Comparison of ENCODE assay signal across 16 mouse cellular contexts in genomic region chr11:11862502-11862901, GRCm38 (mm10). TPM values are rescaled to one million over a fixed set of nuclear protein-coding genes. Genes with fewer than 3 reads are reported as not detected.
DNase-seq lines count a peak whose midpoint lies in the region; ATAC-seq and TF ChIP-seq lines count a peak whose summit lies in the region.
"Had no signal": no experiment of that assay in that cellular context is flagged by ENCODE, and none has a peak within 500 bp of the region (broad histone marks: within the 10 kb centered on the region; RNA-seq: fewer than 3 reads in every experiment).

No protein-coding gene starts in this region.

- H3K4me2 ChIP-seq in liver, embryonic 11.5 days = no peak overlapping the region
- no peak overlapping the region for H3K4me2 ChIP-seq in liver, postnatal 0 days (ENCODE audit: low read depth, low read length)
- no peak overlapping the region for H3K4me2 ChIP-seq in embryonic facial prominence, embryonic 13.5 days
- H3K4me2 ChIP-seq in stomach, embryonic 16.5 days (ENCODE audit: low read depth, low read length) = no peak overlapping the region
- H3K4me2 ChIP-seq in midbrain, embryonic 11.5 days = no peak overlapping the region
- H3K4me2 ChIP-seq: heart, embryonic 11.5 days; kidney, embryonic 15.5 days; midbrain, embryonic 13.5 days had no signal

- H3K27ac ChIP-seq in liver, embryonic 11.5 days (ENCODE audit: low read depth, low read length) = no peak overlapping the region
- H3K27ac ChIP-seq in liver, postnatal 0 days (ENCODE audit: low read depth) = no peak overlapping the region
- H3K27ac ChIP-seq in embryonic facial prominence, embryonic 13.5 days = 0 out of 2 replicates have a peak overlapping the region, but pooled peaks have one; percentile 16
- H3K27ac ChIP-seq in limb, embryonic 10.5 days = no peak overlapping the region
- peak overlapping the region; percentile 58 for H3K27ac ChIP-seq in stomach, embryonic 16.5 days (ENCODE audit: low read length)
- H3K27ac ChIP-seq in midbrain, embryonic 11.5 days (ENCODE audit: low read depth, low read length) = no peak overlapping the region
- H3K27ac ChIP-seq: kidney, embryonic 15.5 days; macrophage; midbrain, embryonic 13.5 days had no signal

- H3K9ac ChIP-seq in liver, embryonic 11.5 days (ENCODE audit: low read depth, low read length) = no peak overlapping the region
- no peak overlapping the region for H3K9ac ChIP-seq in liver, postnatal 0 days (replicated peaks)
- no peak overlapping the region for H3K9ac ChIP-seq in embryonic facial prominence, embryonic 13.5 days
- no peak overlapping the region for H3K9ac ChIP-seq in stomach, embryonic 16.5 days (ENCODE audit: low read length)
- no peak overlapping the region for H3K9ac ChIP-seq in midbrain, embryonic 11.5 days (ENCODE audit: low read length)
- H3K9ac ChIP-seq: kidney, embryonic 15.5 days; midbrain, embryonic 13.5 days had no signal

- WGBS in liver, embryonic 11.5 days = 95% methylated on average over 1 of the region's 1 CpGs
- WGBS in liver, postnatal 0 days (ENCODE audit: insufficient replicate concordance) = 70% methylated on average over 1 of the region's 1 CpGs
- WGBS in embryonic facial prominence, embryonic 13.5 days = 57% methylated on average over 1 of the region's 1 CpGs
- 75% methylated on average over 1 of the region's 1 CpGs for WGBS in limb, embryonic 10.5 days
- 63% methylated on average over 1 of the region's 1 CpGs for WGBS in stomach, embryonic 16.5 days
- WGBS in midbrain, embryonic 11.5 days = 79% methylated on average over 1 of the region's 1 CpGs

- no peak for TF ChIP-seq CTCF in liver, postnatal 0 days (IDR thresholded peaks at IDR 0.05; ENCODE audit: low read depth)

- H3K4me1 ChIP-seq in liver, embryonic 11.5 days (replicated peaks; ENCODE audit: control insufficient read depth, insufficient read depth, low read length) = no peaks in the 10 kb centered on the region
- no peaks in the 10 kb centered on the region for H3K4me1 ChIP-seq in liver, postnatal 0 days (ENCODE audit: insufficient read depth)
- H3K4me1 ChIP-seq in embryonic facial prominence, embryonic 13.5 days = peaks cover 10% of the 10 kb centered on the region; the same call in 1 of the 2 replicates
- H3K4me1 ChIP-seq in limb, embryonic 10.5 days = peaks cover 12% of the 10 kb centered on the region; the same call in 1 of the 2 replicates
- peaks cover 10% of the 10 kb centered on the region; the same call in 1 of the 2 replicates for H3K4me1 ChIP-seq in stomach, embryonic 16.5 days (ENCODE audit: control insufficient read depth, insufficient read depth, low read length)
- H3K4me1 ChIP-seq in midbrain, embryonic 11.5 days (ENCODE audit: control insufficient read depth, insufficient read depth, low read length) = 0 out of 2 replicates have a peak, but pooled peaks cover 2% of the 10 kb centered on the region

- no peaks in the 10 kb centered on the region for H3K36me3 ChIP-seq in liver, embryonic 11.5 days (ENCODE audit: control insufficient read depth, insufficient read depth, low read length)
- H3K36me3 ChIP-seq in liver, postnatal 0 days (replicated peaks; ENCODE audit: insufficient read depth, low read length) = peaks cover 3% of the 10 kb centered on the region
- no peaks in the 10 kb centered on the region for H3K36me3 ChIP-seq in embryonic facial prominence, embryonic 13.5 days
- H3K36me3 ChIP-seq in limb, embryonic 10.5 days = no peaks in the 10 kb centered on the region
- H3K36me3 ChIP-seq in stomach, embryonic 16.5 days (ENCODE audit: control insufficient read depth, insufficient read depth, low read length) = no peaks in the 10 kb centered on the region
- no peaks in the 10 kb centered on the region for H3K36me3 ChIP-seq in midbrain, embryonic 11.5 days (ENCODE audit: control insufficient read depth, insufficient read depth, low read length)
- H3K36me3 ChIP-seq: hindbrain, embryonic 10.5 days; kidney, embryonic 15.5 days; midbrain, embryonic 13.5 days had no signal

- no peaks in the 10 kb centered on the region for H3K27me3 ChIP-seq in liver, embryonic 11.5 days (replicated peaks; ENCODE audit: control insufficient read depth, insufficient read depth, low read length)
- H3K27me3 ChIP-seq in liver, postnatal 0 days (ENCODE audit: insufficient read depth, low read length) = no peaks in the 10 kb centered on the region
- no peaks in the 10 kb centered on the region for H3K27me3 ChIP-seq in embryonic facial prominence, embryonic 13.5 days
- no peaks in the 10 kb centered on the region for H3K27me3 ChIP-seq in limb, embryonic 10.5 days (ENCODE audit: low read depth, poor library complexity, severe bottlenecking)
- H3K27me3 ChIP-seq in stomach, embryonic 16.5 days (ENCODE audit: control insufficient read depth, insufficient read depth, low read length) = no peaks in the 10 kb centered on the region
- no peaks in the 10 kb centered on the region for H3K27me3 ChIP-seq in midbrain, embryonic 11.5 days (ENCODE audit: control insufficient read depth, insufficient read depth, low read length)
- H3K27me3 ChIP-seq: kidney, embryonic 15.5 days; midbrain, embryonic 13.5 days had no signal

- TF ChIP-seq EP300 in liver, postnatal 0 days (IDR thresholded peaks at IDR 0.05; ENCODE audit: low read depth) = no peak

- no peak for ATAC-seq in liver, embryonic 11.5 days (replicated peaks; ENCODE audit: low FRiP score)
- ATAC-seq in liver, postnatal 0 days = no peak
- no peak for ATAC-seq in embryonic facial prominence, embryonic 13.5 days (ENCODE audit: insufficient number of reproducible peaks, insufficient read depth, low FRiP score, low TSS enrichment, low read depth)
- 0 out of 2 replicates have a peak, but pooled peaks have one; percentile 15 for ATAC-seq in stomach, embryonic 16.5 days (ENCODE audit: insufficient read depth, low FRiP score)
- ATAC-seq in midbrain, embryonic 11.5 days (ENCODE audit: low FRiP score) = no peak
- ATAC-seq: midbrain, embryonic 13.5 days had no signal

- no peak overlapping the region for H3K4me3 ChIP-seq in liver, embryonic 11.5 days (ENCODE audit: low read depth, low read length)
- no peak overlapping the region for H3K4me3 ChIP-seq in liver, postnatal 0 days (ENCODE audit: low read depth, low read length)
- no peak overlapping the region for H3K4me3 ChIP-seq in embryonic facial prominence, embryonic 13.5 days
- H3K4me3 ChIP-seq in limb, embryonic 10.5 days = no peak overlapping the region
- no peak overlapping the region for H3K4me3 ChIP-seq in stomach, embryonic 16.5 days (replicated peaks; ENCODE audit: low read length)
- no peak overlapping the region for H3K4me3 ChIP-seq in midbrain, embryonic 11.5 days (ENCODE audit: low read depth, low read length)
- H3K4me3 ChIP-seq: hindbrain, embryonic 10.5 days; kidney, embryonic 15.5 days; midbrain, embryonic 13.5 days; myocyte had no signal

- DNase-seq in liver, embryonic 11.5 days (ENCODE audit: low spot score) = peak; percentile 2
- no peak for DNase-seq in liver, postnatal 0 days
- peak; percentile 29 for DNase-seq in limb, embryonic 10.5 days (ENCODE audit: low spot score)
- no peak for DNase-seq in midbrain, embryonic 11.5 days (ENCODE audit: low spot score, missing footprints)
- no peak for DNase-seq in right cerebral cortex, postnatal 10 days (ENCODE audit: low spot score in 2 of 2)
- DNase-seq: cerebellum, postnatal 25 days; gastrocnemius, postnatal 14 days; retina, postnatal 1 day had no signal

- H3K9me3 ChIP-seq in liver, embryonic 11.5 days (ENCODE audit: control insufficient read depth, low read length) = no peaks in the 10 kb centered on the region
- no peaks in the 10 kb centered on the region for H3K9me3 ChIP-seq in liver, postnatal 0 days (ENCODE audit: low read length)
- H3K9me3 ChIP-seq in embryonic facial prominence, embryonic 13.5 days = no peaks in the 10 kb centered on the region
- H3K9me3 ChIP-seq in limb, embryonic 10.5 days (replicated peaks) = no peaks in the 10 kb centered on the region
- H3K9me3 ChIP-seq in stomach, embryonic 16.5 days (replicated peaks; ENCODE audit: control insufficient read depth, low read length) = no peaks in the 10 kb centered on the region
- H3K9me3 ChIP-seq in midbrain, embryonic 11.5 days (ENCODE audit: control insufficient read depth, low read length) = no peaks in the 10 kb centered on the region
- H3K9me3 ChIP-seq: hindbrain, embryonic 10.5 days; kidney, embryonic 15.5 days; midbrain, embryonic 13.5 days had no signal

RNA-seq across cellular contexts. Expression of gene Ddc, which starts 35.4 kb away (rescaled TPM):
- 15.9 and 17.2 TPM in 2 replicates for polyA plus RNA-seq in liver, embryonic 11.5 days (2014; fragmentation: Nextera tagmentation; extraction: Ambion mirVana)
- 17.5 and 19.5 TPM in 2 replicates for polyA plus RNA-seq in liver, postnatal 0 days (2015; fragmentation: Nextera tagmentation; extraction: Ambion mirVana)
- 5.3 and 5.8 TPM in 2 replicates for polyA plus RNA-seq in embryonic facial prominence, embryonic 13.5 days (2015; fragmentation: Nextera tagmentation; extraction: Ambion mirVana)
- polyA plus RNA-seq in limb, embryonic 10.5 days (2016; fragmentation: Nextera tagmentation; extraction: Ambion mirVana) = 5.5 and 6.2 TPM in 2 replicates
- 48.7 and 49.1 TPM in 2 replicates for polyA plus RNA-seq in stomach, embryonic 16.5 days (2015; fragmentation: Nextera tagmentation; extraction: Ambion mirVana)
- 18.0 and 21.9 TPM in 2 replicates for polyA plus RNA-seq in midbrain, embryonic 11.5 days (2014; fragmentation: Nextera tagmentation; extraction: Ambion mirVana)
- polyA plus RNA-seq: macrophage had no signal

RNA-seq across cellular contexts. Expression of gene Fignl1, which starts 53.7 kb away (rescaled TPM):
- 122 and 151 TPM in 2 replicates for polyA plus RNA-seq in liver, embryonic 11.5 days (2014; fragmentation: Nextera tagmentation; extraction: Ambion mirVana)
- 26.1 and 31.2 TPM in 2 replicates for polyA plus RNA-seq in liver, postnatal 0 days (2015; fragmentation: Nextera tagmentation; extraction: Ambion mirVana)
- polyA plus RNA-seq in embryonic facial prominence, embryonic 13.5 days (2015; fragmentation: Nextera tagmentation; extraction: Ambion mirVana) = 53.7 and 59.4 TPM in 2 replicates
- polyA plus RNA-seq in limb, embryonic 10.5 days (2016; fragmentation: Nextera tagmentation; extraction: Ambion mirVana) = 101 and 110 TPM in 2 replicates
- polyA plus RNA-seq in stomach, embryonic 16.5 days (2015; fragmentation: Nextera tagmentation; extraction: Ambion mirVana) = 47.3 and 50.1 TPM in 2 replicates
- 99.1 and 109 TPM in 2 replicates for polyA plus RNA-seq in midbrain, embryonic 11.5 days (2014; fragmentation: Nextera tagmentation; extraction: Ambion mirVana)

Comparison
In these comparisons a context has a peak if more than half of its experiments do, and no peak if none do; other contexts are left out.
1. DNase-seq: peak in liver, embryonic 11.5 days (single experiment) and limb, embryonic 10.5 days (single experiment); none in liver, postnatal 0 days (single experiment), midbrain, embryonic 11.5 days (single experiment) and right cerebral cortex, postnatal 10 days (0 of 2).
2. H3K27ac ChIP-seq: peak in embryonic facial prominence, embryonic 13.5 days (single experiment) and stomach, embryonic 16.5 days (single experiment); none in liver, embryonic 11.5 days (single experiment), liver, postnatal 0 days (single experiment), limb, embryonic 10.5 days (single experiment) and midbrain, embryonic 11.5 days (single experiment).